Mouse (Mus musculus) brain, embryonic 14.5 days (tissue): Measurements from ENCODE around the gene Gm19935. TPM values are rescaled to one million over a fixed set of nuclear protein-coding genes. Genes with fewer than 3 reads are reported as not detected.

Experiments used
- DNase-seq: peaks from one replicate; pipeline ENCODE4 v3.0.0-alpha.2; 2011; ENCODE audit warnings: low read depth
- CTCF ChIP-seq: fragments of 200-500 bp; IDR thresholded peaks from 2 replicates; pipeline ENCODE4 v1.5.1; 2012; ENCODE audit warnings: inconsistent platforms, mild to moderate bottlenecking, moderate library complexity, borderline replicate concordance; ENCODE audit not compliant: insufficient read depth, insufficient read length; ENCODE audit errors: extremely low read depth
- POLR2A ChIP-seq: fragments of 200-500 bp; IDR thresholded peaks from 2 replicates; pipeline ENCODE4 v1.6.1; 2012; ENCODE audit warnings: mild to moderate bottlenecking, inconsistent platforms, borderline replicate concordance; ENCODE audit not compliant: poor library complexity, insufficient read depth, insufficient read length, severe bottlenecking; ENCODE audit errors: extremely low read depth
- polyA plus RNA-seq: library from polyadenylated mRNA; depleted of rRNA; stranded (reverse); fragments of >200 nt; gene quantifications from 2 replicates; pipeline ENCODE4 v1.2.3, GENCODE M21; 2012

Gm19935 gene
- polyA plus RNA-seq, 1 experiment, result 1.2 TPM

DNA sequence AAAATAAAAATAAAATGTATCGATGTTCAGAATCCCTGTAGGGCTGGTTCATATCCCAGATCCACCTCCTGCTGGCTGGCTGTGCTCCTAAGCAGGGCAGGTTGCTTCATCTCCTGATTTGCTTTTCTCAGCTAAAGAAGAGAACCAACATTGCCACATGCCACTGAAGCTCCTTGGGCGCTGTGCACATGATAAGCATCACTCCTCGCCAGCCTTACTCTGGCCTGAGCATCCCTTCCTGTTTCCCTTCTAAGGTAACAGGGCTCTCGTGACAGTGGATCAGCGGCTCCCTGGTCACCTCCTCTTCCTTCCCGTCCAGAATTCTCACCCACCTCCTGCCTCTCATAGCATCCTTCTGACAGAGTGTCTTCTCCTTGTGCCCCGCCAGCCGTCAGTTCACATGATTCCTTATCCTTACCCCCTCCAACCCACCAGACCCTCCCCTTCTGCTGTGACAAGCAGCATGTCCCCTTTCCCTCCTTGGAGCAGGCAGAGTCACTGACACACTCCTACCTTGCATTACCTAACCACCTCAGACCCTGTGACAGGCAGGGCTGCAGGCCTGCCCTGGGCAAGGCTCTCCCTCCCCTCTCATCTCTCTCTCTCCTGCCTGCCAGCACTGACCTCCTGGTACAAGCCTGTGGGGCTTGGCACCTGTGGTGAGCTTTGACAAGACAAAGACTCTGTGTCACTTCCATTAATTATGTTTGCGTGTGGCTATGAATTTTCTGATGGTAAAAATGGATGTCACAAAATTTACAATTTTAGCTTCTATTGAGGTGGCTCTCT is 27.2 kb upstream of the Gm19935 start:
- no peak for DNase-seq
- no peak for TF ChIP-seq POLR2A
- TF ChIP-seq CTCF, result no peak

DNA sequence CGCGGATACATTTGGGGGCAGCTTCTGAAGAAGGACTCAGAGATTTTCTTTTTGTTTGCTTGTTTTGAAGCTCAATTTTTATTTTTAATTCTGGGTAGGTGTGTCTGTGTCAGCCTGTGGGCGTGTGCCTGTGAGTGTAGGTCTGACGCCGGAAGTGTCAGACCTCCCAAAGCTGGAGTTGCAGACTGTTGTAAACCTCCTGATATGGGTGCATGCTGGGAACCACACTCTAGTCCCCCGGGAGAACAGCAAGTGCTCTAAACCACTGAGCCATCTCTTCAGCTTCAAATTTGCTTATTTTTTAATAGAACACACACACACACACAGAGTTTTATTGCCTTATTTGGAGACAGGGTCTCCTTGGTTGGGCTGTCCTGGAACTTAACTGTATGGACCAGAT is 25.9 kb upstream of the Gm19935 start:
- no peak for DNase-seq
- TF ChIP-seq CTCF (no peak), POLR2A (no peak)

DNA sequence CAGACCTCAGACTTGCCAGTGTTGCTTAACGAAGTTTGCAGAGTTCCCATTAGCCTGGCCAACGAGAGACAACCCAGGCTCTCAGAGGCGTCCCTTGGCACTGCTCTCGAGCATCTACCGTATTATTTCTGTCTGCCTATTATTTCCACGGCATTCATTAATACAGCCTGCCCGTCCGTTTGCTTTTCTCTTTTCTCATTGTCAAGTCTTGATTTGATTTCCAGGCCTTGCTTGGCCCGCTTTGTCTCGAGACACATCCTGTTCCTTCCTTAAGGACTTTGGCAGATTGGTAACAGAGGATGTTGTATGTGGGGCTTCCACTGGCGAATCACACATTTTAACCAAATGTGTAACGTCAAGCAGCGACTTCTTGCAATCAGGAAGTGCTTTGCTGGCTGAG is 24.1 kb upstream of the Gm19935 start:
- no peak for TF ChIP-seq CTCF
- TF ChIP-seq POLR2A, result no peak
- DNase-seq, result peak; percentile 41

DNA sequence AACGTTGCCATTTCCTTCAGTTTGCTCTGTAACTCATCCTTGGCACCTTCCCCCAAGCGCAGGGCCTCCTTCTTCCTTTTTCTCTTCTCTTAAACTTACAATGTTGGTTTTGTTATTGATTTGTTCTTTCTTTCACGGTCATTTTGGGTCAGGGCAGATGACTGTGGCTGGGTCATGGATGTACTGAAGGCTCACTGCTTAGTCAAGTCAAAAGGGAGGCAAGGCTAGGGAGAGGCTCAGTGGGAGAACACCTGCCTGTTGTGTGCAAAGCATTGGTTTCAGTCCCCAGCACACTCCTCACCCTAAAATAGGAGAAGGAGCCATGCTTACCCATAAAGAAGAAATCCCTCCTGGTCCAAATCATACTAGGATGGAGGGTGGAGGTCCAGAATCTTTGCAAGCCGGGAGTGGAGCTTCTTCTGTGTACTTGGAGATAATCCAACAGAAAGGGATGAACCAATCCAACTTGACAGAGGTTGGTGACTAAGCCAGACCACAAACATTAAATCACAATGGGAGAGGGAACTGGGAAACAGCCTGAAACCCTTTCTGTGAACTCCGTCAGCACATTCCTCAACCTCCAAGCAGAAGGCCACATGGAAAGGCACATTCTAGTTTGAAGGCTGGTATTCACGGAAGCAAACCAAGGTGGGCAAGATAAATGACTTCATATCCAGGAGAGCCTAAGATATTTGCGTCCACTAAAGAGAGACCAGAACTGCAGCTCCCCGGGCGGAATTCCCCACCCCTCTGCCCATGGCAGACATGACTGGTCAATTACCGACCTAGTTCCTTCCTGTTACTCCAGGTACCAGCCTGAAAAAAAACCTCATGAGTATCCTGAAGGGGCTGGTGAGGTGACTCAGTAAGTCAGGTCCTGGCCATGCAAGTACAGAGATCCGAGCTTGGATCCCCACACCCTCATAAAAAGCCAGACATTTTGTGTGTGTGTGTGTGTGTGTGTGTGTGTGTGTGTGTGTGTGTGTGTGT is 22.8 kb upstream of the Gm19935 start:
- TF ChIP-seq POLR2A, result no peak
- no peak for TF ChIP-seq CTCF
- no peak for DNase-seq

DNA sequence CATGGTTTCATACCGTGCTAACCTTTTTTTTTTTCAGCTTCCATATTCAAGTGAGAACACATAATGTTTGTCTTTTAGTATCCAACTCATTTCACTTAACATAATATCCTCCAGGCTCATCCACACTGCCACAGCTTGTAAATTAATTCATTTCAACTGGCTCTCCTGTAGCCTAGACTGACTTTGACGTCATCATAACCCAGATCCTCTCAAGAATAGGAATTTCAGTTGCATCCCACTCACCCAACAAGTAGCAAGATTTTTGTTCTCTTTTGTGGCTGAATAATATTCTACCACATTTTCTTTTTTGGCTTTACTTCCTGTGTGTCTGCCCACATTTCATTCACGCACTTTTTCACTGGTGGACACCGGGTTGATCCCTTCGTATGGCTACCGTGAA is 20.2 kb upstream of the Gm19935 start:
- TF ChIP-seq CTCF (no peak), POLR2A (no peak)
- DNase-seq, result no peak

DNA sequence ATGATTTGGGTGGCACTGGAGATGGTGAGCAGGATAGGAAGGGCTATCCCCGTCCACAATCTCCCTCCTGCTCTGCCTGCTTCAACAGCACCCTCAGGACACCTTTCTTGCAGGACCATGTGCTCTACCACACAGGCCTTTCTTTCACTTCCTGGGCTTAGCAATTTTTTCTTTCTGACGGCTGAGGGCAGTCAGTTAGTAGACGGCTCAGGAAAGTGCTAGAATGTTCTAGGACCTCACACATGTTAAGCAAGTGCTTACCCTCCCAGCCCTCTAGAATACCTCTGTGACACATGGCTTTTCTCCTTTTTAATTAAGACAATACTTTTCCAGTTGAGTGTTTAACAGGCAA is 17.1 kb upstream of the Gm19935 start:
- no peak for TF ChIP-seq CTCF
- TF ChIP-seq POLR2A, result no peak
- DNase-seq, result no peak

DNA sequence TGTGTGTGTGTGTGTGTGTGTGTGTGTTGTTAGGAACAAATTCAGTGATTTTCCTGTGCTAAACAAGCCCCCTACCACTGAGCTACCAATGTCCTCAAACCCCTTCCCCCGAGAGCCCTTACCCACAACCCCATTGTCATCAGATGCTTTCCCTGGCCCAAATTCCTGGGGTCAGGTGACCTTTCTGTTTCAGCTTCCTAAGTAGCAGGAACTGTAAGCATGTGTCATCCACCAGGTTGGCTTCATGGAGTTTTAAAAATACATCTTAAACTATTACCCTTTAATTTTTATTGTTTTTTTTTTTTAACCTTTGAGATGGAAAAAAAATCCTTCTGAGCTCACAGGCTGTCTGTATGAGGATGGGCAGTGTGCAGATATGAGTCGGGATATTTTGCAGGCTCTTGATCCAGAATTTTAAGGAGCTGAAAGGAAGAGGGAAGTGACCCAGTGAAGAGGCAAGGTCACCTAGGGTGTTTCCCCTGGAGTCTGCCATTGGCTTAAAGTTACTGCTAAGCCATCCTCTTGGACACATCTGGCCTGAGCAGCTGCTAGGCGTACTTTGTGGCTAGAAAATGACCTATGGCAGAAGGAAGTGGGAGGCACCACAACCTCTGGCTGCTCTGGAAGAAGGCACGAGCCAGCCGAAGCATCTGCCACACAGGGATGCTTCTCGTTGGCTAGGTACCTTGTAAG is 16.6 kb upstream of the Gm19935 start:
- no peak for TF ChIP-seq CTCF
- no peak for TF ChIP-seq POLR2A
- DNase-seq, result no peak

DNA sequence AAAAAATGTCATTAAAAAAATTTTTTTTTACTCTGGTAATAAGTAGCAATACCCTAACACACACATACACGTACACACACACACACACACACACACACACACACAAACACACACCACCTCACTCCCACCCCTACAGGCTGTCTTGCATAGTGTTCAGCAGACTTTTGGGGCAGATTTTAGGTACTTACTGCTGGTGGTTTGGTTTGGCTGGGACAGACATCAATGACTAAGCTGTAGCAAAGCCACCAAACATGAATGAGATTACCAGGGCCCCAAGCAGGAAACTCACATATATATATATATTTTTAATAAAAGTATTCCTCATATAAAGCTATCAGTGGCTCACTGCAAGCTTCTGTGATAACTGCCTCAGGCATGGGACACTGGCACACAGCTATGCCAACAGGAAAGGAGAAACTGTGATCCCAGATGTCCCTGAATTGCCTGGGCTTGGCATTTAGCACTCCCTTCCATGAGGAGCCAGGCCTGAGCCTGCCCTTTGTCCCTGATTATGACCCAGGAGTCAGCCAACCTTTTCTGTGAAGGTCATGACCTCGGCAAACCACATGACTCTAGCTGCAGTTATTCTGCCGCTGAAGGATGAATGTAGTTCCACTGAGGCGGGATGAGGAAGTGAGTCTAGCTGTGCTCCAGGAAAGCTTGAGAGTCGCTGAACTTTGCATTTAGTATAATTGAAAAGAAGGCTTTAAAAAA is 15.5 kb upstream of the Gm19935 start:
- no peak for TF ChIP-seq POLR2A
- no peak for TF ChIP-seq CTCF
- no peak for DNase-seq

DNA sequence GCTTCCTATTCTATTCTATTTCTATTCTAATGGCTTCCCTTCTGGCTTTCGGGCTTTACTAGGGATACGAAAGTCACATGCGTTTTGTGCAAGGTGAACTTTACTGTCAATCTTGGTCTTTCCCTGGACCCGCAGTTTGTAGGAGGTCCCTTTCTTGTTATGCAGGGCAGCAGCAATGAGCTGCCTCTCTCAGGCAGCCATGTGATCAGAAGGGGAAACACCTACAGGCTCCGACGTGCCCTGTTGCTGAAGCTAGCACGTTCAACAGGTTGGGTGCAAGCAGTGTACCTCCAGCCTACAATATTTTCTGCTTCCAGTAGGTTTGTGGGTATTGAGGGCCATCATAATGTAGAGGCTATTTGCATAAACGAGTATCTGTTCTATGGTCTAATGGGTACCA is 13.8 kb upstream of the Gm19935 start:
- DNase-seq, result no peak
- TF ChIP-seq POLR2A (no peak), CTCF (no peak)

DNA sequence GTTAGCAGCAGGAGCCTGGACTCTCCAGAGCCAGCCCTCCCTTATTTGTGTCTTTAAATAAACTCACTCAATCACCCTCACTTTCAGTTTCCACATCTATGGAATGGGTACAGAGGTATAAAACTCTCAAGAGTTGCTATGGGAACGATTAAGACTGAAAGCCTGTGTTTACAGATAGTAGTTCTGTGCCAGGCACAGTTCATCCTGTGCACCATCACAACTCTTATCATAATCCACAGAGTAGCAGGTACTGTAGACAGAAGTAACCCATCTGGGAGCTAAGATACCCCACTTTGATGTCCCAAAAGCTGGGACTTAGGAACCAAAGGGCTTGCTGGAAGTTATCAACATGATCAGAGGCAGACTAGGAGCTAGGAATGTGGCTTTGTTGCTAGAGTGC is 12.6 kb upstream of the Gm19935 start:
- TF ChIP-seq POLR2A (no peak), CTCF (no peak)
- no peak for DNase-seq
